Mouse (Mus musculus) forebrain, postnatal 0 days (tissue): ENCODE results near the gene Pax7. TPM values are rescaled to one million over a fixed set of nuclear protein-coding genes. Genes with fewer than 3 reads are reported as not detected.

Experiments
- ATAC-seq: fragments of 200-750 bp; cut with Nextera tagmentation; 2 replicates; pipeline ENCODE4 v1.8.0; 2017; ENCODE audit warnings: mild to moderate bottlenecking, moderate library complexity
- DNase-seq: peaks from one replicate; pipeline ENCODE4 v3.0.0-alpha.2; 2015
- H3K27ac ChIP-seq: fragments of 300-500 bp; sonication (generic); 2 replicates; pipeline ENCODE4 v1.5.1; 2014; ENCODE audit warnings: low read depth, mild to moderate bottlenecking, antibody characterized with exemption, low read length, moderate library complexity, mixed read lengths
- H3K27me3 ChIP-seq: fragments of 300-500 bp; sonication (generic); 2 replicates; pipeline ENCODE4 v1.6.1; 2014; ENCODE audit warnings: mild to moderate bottlenecking, low read length, mixed read lengths; ENCODE audit not compliant: insufficient read depth
- H3K36me3 ChIP-seq: fragments of 300-500 bp; sonication (generic); 2 replicates; pipeline ENCODE4 v1.6.1; 2014; ENCODE audit warnings: mild to moderate bottlenecking, moderate library complexity; ENCODE audit not compliant: insufficient read depth
- H3K4me1 ChIP-seq: fragments of 300-500 bp; sonication (generic); 2 replicates; pipeline ENCODE4 v1.6.1; 2014; ENCODE audit warnings: antibody characterized with exemption; ENCODE audit not compliant: insufficient read depth
- H3K4me2 ChIP-seq: fragments of 300-500 bp; sonication (generic); 2 replicates; pipeline ENCODE4 v1.6.1; 2014; ENCODE audit warnings: low read depth, mild to moderate bottlenecking, moderate library complexity
- H3K4me3 ChIP-seq: fragments of 300-500 bp; sonication (generic); 2 replicates; pipeline ENCODE4 v1.5.1; 2014; ENCODE audit warnings: low read depth, low read length, mixed read lengths
- H3K9ac ChIP-seq: fragments of 300-500 bp; sonication (generic); 2 replicates; pipeline ENCODE4 v1.6.1; 2014; ENCODE audit warnings: mild to moderate bottlenecking
- H3K9me3 ChIP-seq: fragments of 300-500 bp; sonication (generic); 2 replicates; pipeline ENCODE4 v1.6.1; 2016; ENCODE audit warnings: low read length
- CTCF ChIP-seq: sonication (generic); IDR thresholded peaks from 2 replicates; pipeline ENCODE4 v1.5.1; 2016; ENCODE audit warnings: antibody characterized with exemption, control low read depth, low read depth
- WGBS: fragments of 180-500 bp; shearing (Covaris S2); extraction: QIAGEN DNeasy Blood & Tissue Kit; methylation state at CpG from one replicate; pipeline ENCODE4 v1.1.7; 2014; 5-methylcytosine and 5-hydroxymethylcytosine counted together
- polyA plus RNA-seq: library from polyadenylated mRNA; unstranded; fragments of >200 nt; fragmentation: Nextera tagmentation; extraction: Ambion mirVana; gene quantifications from 2 replicates; pipeline ENCODE4 v1.2.1, GENCODE M21; 2015
- total RNA-seq: library from RNA; depleted of rRNA; stranded (reverse); fragments of >200 nt; gene quantifications from 2 replicates; pipeline ENCODE4 v1.2.3, GENCODE M21; 2014

Gene Pax7
- total and polyA plus RNA-seq, 2 experiments from 2014 or later: 0.05 TPM; not detected in 1

DNA sequence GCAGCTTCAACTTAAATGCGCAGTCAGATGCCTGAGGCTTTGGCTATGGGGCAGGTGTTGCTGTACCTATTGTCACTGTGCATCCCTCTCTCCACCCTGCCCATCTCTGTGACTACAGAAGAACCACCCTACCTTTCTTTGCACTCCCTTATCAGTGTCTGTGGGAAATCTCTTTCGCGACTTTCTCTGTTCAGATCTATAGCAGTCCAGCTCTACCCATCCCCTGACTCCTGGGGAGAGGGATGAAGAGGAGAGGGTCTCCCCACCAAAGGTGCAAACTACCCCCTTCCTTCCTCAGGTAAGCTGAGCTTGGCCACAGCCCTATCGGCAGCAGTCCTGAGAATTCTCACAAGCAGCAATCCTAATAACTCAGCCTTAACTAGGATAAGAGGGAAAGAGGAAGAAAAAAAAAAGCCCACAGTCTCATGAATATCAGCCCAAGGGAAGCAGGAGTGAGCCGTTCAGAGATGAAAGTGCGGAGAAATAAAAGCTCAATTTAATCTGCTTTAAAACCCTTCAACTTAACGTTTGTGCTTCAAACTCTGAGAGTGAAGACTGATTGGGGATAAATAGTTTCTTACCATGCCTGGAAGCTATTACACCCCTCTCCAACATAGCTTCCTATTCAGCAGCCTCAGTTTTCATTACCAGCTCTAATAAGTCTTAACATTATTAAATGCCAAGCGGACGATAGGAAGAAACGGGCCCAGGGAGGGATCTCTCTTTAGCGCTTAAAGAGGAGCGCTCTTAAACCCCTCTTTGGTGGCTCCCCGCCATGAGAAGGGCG is 7.8 kb downstream of the Pax7 start:
- TF ChIP-seq CTCF: no peak
- no peak overlapping the region for H3K4me2 ChIP-seq
- no peaks in the 10 kb centered on the region for H3K9me3 ChIP-seq
- no peaks in the 10 kb centered on the region for H3K36me3 ChIP-seq
- H3K9ac ChIP-seq: no peak overlapping the region
- no peak for DNase-seq
- H3K27ac ChIP-seq: no peak overlapping the region
- peaks cover 87% of the 10 kb centered on the region for H3K27me3 ChIP-seq
- H3K4me3 ChIP-seq: no peak overlapping the region
- no peak for ATAC-seq
- H3K4me1 ChIP-seq: no peaks in the 10 kb centered on the region
- WGBS: 2% methylated on average over 14 of the region's 14 CpGs

DNA sequence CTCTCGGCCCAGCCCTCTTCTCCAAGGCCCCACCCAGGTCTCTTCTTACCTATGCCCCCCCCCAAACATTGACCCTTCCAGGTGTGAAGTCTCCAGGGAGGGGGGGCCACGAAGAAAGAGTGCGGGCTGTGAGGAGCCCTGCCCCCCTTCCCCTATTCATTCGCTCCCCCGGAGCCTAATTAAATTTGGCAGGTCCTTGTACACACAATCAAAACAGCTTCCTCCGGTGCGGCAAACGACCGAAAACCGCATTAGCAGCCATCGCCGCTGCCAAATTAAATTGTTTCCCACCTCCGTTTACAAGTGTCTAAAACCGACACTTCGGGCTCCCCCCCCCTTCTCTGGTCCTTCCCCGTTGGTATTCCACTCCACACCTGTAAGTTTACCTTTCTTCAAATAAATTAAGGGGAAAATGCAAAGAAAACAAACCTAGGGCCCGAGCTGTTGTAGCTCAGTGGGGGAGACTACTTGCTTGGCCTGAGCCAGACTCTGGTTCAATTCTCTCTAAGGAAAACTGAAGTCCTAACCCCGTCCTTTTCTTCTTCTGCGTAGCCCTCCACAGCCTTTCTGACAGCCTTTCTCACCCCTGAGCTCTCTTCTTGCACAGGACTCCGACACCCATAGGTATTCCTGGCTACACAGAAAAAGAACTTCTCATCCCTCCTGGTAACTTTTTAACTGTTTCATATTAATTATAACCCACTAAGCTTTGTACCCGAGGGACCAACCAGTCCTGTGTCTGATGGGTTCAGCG is 8.6 kb downstream of the Pax7 start:
- H3K27ac ChIP-seq: no peak overlapping the region
- no peak for DNase-seq
- WGBS: under 1% methylated on average over 22 of the region's 22 CpGs
- no peaks in the 10 kb centered on the region for H3K4me1 ChIP-seq
- H3K4me2 ChIP-seq: no peak overlapping the region
- H3K9me3 ChIP-seq: no peaks in the 10 kb centered on the region
- TF ChIP-seq CTCF: no peak
- no peak overlapping the region for H3K9ac ChIP-seq
- no peak overlapping the region for H3K4me3 ChIP-seq
- H3K36me3 ChIP-seq: no peaks in the 10 kb centered on the region
- no peak for ATAC-seq
- peaks cover 87% of the 10 kb centered on the region for H3K27me3 ChIP-seq

DNA sequence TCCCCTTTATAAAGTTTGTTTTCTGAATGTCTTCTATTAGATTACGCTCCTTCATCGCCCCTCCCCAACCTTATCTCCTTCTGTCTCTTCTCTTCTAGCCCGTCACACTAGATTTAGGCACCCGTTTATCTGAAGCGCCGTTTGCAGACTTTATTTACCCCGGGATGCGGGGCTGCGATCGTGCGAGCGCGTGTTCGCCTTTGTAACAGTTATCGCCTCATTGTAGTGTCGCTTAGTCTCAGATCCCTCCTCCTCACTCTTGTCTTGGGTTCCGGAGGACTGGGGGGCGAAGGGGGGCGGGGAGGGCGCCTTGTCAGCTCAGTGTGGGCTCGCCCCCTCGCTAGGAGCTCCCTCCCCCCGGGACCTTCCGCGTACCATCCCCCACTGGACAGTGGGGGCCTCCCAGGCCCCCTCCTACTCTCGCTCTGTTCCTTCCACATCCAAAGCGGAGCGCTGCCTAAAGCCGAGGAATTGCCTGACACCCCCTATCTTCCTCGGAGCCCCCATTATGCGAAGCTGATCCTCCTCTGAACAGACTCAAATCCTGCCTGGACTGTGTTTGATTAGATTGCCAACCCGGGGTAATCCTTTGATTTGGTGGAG is 9.4 kb downstream of the Pax7 start:
- TF ChIP-seq CTCF: no peak
- 2% methylated on average over 32 of the region's 32 CpGs for WGBS
- H3K9ac ChIP-seq: no peak overlapping the region; the same call in 1 of the 2 replicates
- DNase-seq (no peak), ATAC-seq (no peak)
- H3K4me3 ChIP-seq: no peak overlapping the region
- H3K4me1 ChIP-seq: no peaks in the 10 kb centered on the region
- peaks cover 87% of the 10 kb centered on the region for H3K27me3 ChIP-seq
- H3K4me2 ChIP-seq: no peak overlapping the region
- H3K27ac ChIP-seq: no peak overlapping the region
- no peaks in the 10 kb centered on the region for H3K36me3 ChIP-seq
- no peaks in the 10 kb centered on the region for H3K9me3 ChIP-seq

DNA sequence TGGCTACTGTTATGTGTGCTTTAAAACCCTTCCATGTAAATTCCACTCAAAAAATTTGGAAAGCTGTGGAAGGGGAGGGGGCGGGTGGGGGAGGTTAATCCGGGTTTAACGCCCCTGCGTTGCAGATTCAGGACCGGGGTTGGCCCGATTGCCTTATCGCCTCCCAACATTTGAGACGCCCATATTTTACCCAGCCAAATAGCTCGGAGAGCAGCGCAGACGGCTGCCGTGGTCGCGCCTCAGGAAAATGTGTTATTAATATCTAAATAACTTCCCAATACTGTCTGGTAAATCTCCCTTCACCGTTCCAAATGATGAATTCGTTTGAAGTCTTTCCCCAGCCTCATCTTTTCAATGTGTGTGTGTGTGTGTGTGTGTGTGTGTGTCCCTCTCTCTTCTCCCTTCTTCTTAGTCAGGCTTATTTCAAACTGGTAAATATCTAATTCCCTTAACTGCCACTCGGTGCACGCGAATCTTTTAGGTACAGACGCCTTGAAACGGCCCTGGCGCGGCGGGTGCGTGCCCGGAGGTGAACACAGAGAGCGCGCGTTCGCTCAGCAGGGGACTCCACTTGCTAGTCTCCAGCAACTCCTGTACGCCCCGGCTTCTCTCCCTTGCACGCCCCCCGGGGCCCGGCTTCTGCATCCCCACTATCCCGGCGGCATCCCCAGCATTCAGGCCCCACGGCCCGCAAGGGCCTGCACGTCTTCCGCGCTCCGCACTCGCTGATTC is 10.0 kb downstream of the Pax7 start:
- no peak overlapping the region for H3K4me3 ChIP-seq
- no peaks in the 10 kb centered on the region for H3K36me3 ChIP-seq
- 2% methylated on average over 44 of the region's 44 CpGs for WGBS
- no peak for TF ChIP-seq CTCF
- H3K9me3 ChIP-seq: no peaks in the 10 kb centered on the region
- ATAC-seq (no peak), DNase-seq (peak; percentile 53)
- peaks cover 87% of the 10 kb centered on the region for H3K27me3 ChIP-seq
- H3K4me2 ChIP-seq: no peak overlapping the region
- no peak overlapping the region for H3K27ac ChIP-seq
- H3K4me1 ChIP-seq: no peaks in the 10 kb centered on the region
- H3K9ac ChIP-seq: no peak overlapping the region; the same call in 1 of the 2 replicates

DNA sequence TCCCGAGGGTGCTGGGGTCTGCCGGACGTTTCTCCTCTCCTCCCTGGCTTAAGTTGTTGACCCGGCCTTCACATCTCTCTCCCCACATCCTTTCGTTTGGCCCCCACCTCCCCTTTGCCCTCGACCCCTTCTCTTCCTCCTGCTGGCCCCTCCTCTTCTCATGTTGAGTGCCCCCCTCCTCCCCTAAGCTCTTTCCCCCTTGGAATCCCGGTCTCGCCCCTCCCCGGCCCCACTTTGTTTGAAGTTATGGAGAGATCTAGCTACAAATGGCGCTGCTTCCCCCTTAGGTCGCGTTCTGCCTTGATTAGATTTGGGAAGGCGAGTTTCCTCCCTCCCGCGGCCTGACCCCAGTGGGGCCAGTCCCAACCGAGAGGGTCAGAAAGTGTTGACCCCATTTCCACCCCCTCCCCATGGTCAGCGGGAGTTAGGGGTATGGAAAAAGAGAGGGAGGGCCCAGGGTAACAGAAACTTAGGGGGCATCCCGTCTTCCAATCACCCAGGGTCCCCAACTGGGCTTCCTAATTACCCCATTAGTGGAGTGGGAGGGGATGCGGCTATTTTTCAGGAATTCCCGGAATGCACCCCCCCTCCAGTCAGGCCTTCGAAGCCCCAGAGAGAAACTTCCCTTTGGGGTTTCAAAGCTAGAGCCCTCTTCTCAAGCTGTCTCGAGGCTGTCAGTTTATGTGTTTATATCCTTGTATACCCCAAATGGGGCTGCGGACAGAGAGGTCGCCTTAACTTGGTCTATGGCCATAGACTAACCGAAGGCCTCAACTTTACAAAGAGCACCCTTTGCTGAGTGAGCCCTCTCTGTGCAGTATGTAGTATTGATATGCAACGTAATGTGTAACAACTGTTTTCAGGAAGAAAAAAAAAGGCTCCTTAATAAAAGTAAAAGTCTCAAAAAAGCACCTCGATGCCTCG is 10.9 kb downstream of the Pax7 start:
- Histone ChIP-seq H3K9me3 (no peaks in the 10 kb centered on the region), H3K9ac (no peak overlapping the region), H3K4me2 (no peak overlapping the region), H3K4me3 (no peak overlapping the region), H3K27ac (no peak overlapping the region), H3K36me3 (no peaks in the 10 kb centered on the region), H3K27me3 (peaks cover 88% of the 10 kb centered on the region), H3K4me1 (no peaks in the 10 kb centered on the region)
- TF ChIP-seq CTCF: no peak
- no peak for ATAC-seq
- no peak for DNase-seq
- WGBS: 5% methylated on average over 28 of the region's 28 CpGs
